Mouse (Mus musculus) thymus, adult 2 months (tissue): ENCODE data around the gene 9930021J03Rik. TPM values are rescaled to one million over a fixed set of nuclear protein-coding genes. Genes with fewer than 3 reads are reported as not detected.

Experiments used
- DNase-seq: peaks from one replicate; pipeline ENCODE4 v3.0.0; 2021
- H3K27ac ChIP-seq: fragments of 200-500 bp; 2 replicates; pipeline ENCODE4 v1.5.1; 2012; ENCODE audit warnings: low read length, control low read depth; ENCODE audit not compliant: control insufficient read depth, insufficient read depth
- H3K27me3 ChIP-seq: fragments of 200-500 bp; 2 replicates; pipeline ENCODE4 v1.6.1; 2012; ENCODE audit warnings: mild to moderate bottlenecking, low read length, moderate library complexity, mixed read lengths; ENCODE audit not compliant: control insufficient read depth, insufficient read depth
- H3K36me3 ChIP-seq: fragments of 200-500 bp; 2 replicates; pipeline ENCODE4 v1.6.1; 2012; ENCODE audit warnings: mild to moderate bottlenecking, low read length, moderate library complexity; ENCODE audit not compliant: control insufficient read depth, insufficient read depth
- H3K4me1 ChIP-seq: fragments of 200-500 bp; replicated peaks from 2 replicates; pipeline ENCODE4 v1.6.1; 2012; ENCODE audit warnings: low read length; ENCODE audit not compliant: control insufficient read depth, insufficient read depth
- H3K4me3 ChIP-seq: fragments of 200-500 bp; 2 replicates; pipeline ENCODE4 v1.5.1; 2012; ENCODE audit warnings: mild to moderate bottlenecking, low read length, control low read depth, moderate library complexity; ENCODE audit not compliant: control insufficient read depth, insufficient read depth
- CTCF ChIP-seq: fragments of 200-500 bp; IDR thresholded peaks from 2 replicates; pipeline ENCODE4 v1.5.1; 2012; ENCODE audit warnings: mild to moderate bottlenecking, control low read depth, low read length, moderate library complexity, borderline replicate concordance; ENCODE audit not compliant: control insufficient read depth, poor library complexity, insufficient read depth; ENCODE audit errors: extremely low read depth
- POLR2A ChIP-seq: fragments of 200-500 bp; IDR thresholded peaks from 2 replicates; pipeline ENCODE4 v1.6.1; 2012; ENCODE audit warnings: mild to moderate bottlenecking, low read length, control low read depth, moderate library complexity; ENCODE audit not compliant: control insufficient read depth, poor library complexity, insufficient read depth; ENCODE audit errors: extremely low read depth
- WGBS: fragments of 180-500 bp; shearing (Covaris S2); methylation state at CpG from one replicate; pipeline ENCODE4 v1.1.7; 2018; 5-methylcytosine and 5-hydroxymethylcytosine counted together
- polyA plus RNA-seq: library from polyadenylated mRNA; depleted of rRNA; stranded (reverse); fragments of >200 nt; gene quantifications from 2 replicates; pipeline ENCODE4 v1.2.3, GENCODE M21; 2012; rRNA removed

Gene 9930021J03Rik
- 11.3 and 12.5 TPM in 2 replicates for polyA plus RNA-seq

DNA sequence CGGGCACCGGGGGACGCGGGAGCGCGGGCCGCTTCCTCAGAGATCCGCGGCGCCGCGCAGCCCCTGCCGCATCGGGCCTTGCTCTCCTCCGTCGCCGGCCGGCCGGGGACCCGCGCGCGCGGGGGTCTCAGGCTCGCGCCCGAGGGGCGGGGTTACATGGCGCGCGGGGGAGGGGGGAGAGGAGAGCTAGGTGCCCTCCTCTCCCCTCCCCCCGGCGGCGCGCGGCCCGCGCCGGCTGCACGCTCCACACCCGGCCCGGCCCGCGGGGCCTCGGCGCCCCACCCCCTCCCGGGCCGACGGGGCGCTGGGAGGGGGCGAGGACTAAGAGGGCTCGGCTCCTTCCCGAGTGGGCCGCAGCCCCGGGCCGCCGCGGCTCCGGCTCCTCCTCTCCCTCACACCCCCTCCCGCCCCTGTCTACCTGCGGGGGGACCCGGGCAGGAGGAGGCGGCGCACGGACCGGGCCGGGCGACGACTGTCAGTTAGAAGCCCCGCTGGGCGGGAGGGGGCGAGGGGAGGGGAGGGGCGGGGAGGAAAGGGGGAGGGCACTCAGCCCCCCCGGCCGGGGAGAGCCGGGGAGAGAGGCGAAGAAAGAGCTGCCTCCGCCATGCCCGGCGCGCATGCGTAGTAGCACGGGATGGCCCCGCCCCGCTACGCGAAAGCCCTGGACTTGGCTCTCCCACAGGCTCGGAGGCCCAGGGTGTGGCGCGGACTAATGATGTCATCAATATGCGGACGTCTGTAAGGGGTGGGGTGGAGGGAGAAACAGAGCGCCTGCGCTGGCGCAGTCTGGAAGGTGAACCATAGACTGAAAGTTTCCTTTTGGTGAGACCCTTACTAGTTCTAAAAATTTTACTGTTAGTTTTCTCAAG lies at the start of gene 9930021J03Rik:
TSS of gene 9930021J03Rik (minus strand) at position 73 of the 869 bp plus-strand sequence.
- Histone ChIP-seq H3K27ac (0 out of 2 replicates have a peak within 1 kb of the TSS, but pooled peaks have one; percentile 7), H3K27me3 (no peaks in the 10 kb centered on the region), H3K4me1 (peaks cover 10% of the 10 kb centered on the region), H3K4me3 (peak within 1 kb of the TSS; percentile 92), H3K36me3 (peaks cover 7% of the 10 kb centered on the region)
- DNase-seq = peak; percentile 99
- under 1% methylated on average over 70 of the region's 95 CpGs for WGBS
- TF ChIP-seq POLR2A (peak; percentile 61; the same call in 1 of the 2 replicates), CTCF (0 out of 2 replicates have a peak, but pooled peaks have one; percentile 14)

GRCm38 (mm10) chr19:29853711-29854110 lies 47.9 kb upstream of the 9930021J03Rik start:
- DNase-seq = no peak
- no peak overlapping the region for H3K4me3 ChIP-seq
- no peaks in the 10 kb centered on the region for H3K36me3 ChIP-seq
- H3K27me3 ChIP-seq = no peaks in the 10 kb centered on the region
- TF ChIP-seq CTCF = no peak
- TF ChIP-seq POLR2A = no peak
- 93% methylated on average over 5 of the region's 5 CpGs for WGBS
- no peaks in the 10 kb centered on the region for H3K4me1 ChIP-seq
- H3K27ac ChIP-seq = no peak overlapping the region

DNA sequence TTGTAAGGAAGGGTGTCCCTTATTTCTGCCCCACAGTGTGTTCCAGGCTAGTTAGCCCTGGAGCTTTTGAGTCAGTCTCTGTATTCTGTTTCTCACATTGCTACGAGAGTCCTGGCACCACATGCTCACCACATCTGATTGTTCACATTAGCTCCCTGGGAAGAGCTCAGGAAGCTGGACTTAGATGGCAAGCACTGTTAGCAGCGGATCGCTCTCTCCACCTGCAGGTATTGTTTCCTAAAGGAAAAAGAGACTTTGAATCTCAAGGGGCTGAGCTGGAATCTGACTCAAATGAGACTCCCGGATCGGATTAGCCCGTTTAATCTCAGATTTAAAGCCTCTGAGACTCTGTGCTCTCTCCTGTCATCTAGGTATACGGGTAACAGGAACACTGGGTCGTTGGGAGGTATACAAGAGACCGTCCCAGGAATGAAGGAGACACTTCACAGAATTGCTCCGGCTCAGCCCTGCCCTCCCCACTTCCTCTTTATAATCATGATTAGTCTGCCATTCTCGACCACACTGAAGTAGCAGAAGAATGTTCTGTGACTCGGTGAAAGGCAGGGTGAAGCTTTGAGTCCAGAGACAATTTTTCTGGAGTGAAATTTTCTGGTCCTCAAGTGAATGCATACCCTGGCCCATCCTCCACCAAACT lies 45.4 kb upstream of the 9930021J03Rik start:
- Histone ChIP-seq H3K27ac (no peak overlapping the region), H3K27me3 (no peaks in the 10 kb centered on the region), H3K4me3 (no peak overlapping the region), H3K36me3 (no peaks in the 10 kb centered on the region), H3K4me1 (no peaks in the 10 kb centered on the region)
- no peak for DNase-seq
- TF ChIP-seq POLR2A (no peak), CTCF (no peak)
- WGBS = 17% methylated on average over 12 of the region's 12 CpGs

GRCm38 (mm10) chr19:29849924-29850551 lies 44.2 kb upstream of the 9930021J03Rik start:
- Histone ChIP-seq H3K27ac (no peak overlapping the region), H3K4me3 (no peak overlapping the region), H3K27me3 (no peaks in the 10 kb centered on the region), H3K4me1 (no peaks in the 10 kb centered on the region), H3K36me3 (no peaks in the 10 kb centered on the region)
- DNase-seq = no peak
- whole genome bisulfite sequencing = 21% methylated on average over 11 of the region's 11 CpGs
- TF ChIP-seq CTCF (no peak), POLR2A (no peak)

DNA sequence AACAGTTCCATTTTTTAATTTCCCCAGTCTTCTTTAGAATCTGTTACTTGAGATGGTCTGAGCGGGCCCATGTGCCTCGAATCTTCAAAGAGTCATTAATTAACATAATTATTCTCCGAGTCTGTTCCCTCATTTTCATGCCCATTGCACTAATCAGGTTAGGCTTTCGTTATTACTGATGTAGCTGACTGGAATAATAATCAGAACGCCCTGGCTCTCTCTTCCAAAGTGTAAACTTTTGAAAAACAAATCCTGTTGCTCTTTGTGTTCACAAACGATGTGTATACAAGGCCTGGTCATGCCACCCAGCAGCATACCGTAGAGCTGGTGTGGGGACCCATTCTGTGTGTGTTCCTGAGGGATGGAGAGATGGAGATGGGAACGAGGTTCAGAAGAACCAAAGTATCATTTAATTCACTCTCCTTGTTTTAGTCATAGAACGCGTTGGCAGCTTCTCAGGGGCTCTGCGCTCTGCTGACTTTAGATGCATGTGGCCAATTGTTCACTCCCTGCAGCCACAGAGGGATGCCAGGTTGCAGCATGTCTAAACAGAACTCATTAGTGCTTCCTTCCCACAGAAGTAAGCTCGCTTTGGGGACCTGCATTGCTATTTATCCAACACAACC lies 38.4 kb upstream of the 9930021J03Rik start:
- WGBS = 88% methylated on average over 12 of the region's 12 CpGs
- Histone ChIP-seq H3K36me3 (no peaks in the 10 kb centered on the region), H3K4me1 (no peaks in the 10 kb centered on the region), H3K27ac (no peak overlapping the region), H3K27me3 (no peaks in the 10 kb centered on the region), H3K4me3 (no peak overlapping the region)
- TF ChIP-seq POLR2A = no peak
- no peak for TF ChIP-seq CTCF
- no peak for DNase-seq

DNA sequence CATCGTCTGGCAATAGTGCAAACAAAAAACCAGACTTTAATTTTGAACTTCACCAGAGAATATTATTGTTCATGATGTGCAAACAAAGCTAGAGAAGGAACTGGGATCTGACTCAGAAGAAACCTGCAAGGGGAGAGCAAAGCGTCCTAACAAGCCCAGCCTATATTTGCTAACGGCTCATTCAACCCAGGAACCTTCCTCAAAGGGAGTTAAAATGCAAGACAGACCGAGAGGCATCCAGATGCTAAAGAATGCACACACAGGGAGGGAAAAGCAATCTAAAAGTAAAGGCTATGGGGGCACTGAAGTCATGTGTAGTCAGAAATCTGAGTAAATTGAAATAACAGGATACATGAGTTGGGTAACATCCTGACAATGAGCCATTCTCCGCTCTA lies 37.8 kb upstream of the 9930021J03Rik start:
- Histone ChIP-seq H3K36me3 (no peaks in the 10 kb centered on the region), H3K27ac (no peak overlapping the region), H3K27me3 (no peaks in the 10 kb centered on the region), H3K4me1 (no peaks in the 10 kb centered on the region), H3K4me3 (no peak overlapping the region)
- DNase-seq = no peak
- TF ChIP-seq CTCF (no peak), POLR2A (no peak)
- WGBS = 83% methylated on average over 5 of the region's 5 CpGs
